ENCODE assay signal across 10 mouse cellular contexts in genomic region chr7:57386517-57387340, GRCm38 (mm10). TPM values are rescaled to one million over a fixed set of nuclear protein-coding genes. Genes with fewer than 3 reads are reported as not detected.
A peak's percentile ranks its signal among the peaks of the same experiment; 100 is the strongest.
DNase-seq lines count a peak whose midpoint lies in the region; ATAC-seq and TF ChIP-seq lines count a peak whose summit lies in the region.
"Had no signal": no experiment of that assay in that cellular context is flagged by ENCODE, and none has a peak within 500 bp of the region (broad histone marks: within the 10 kb centered on the region; RNA-seq: fewer than 3 reads in every experiment).

Gene Gabrg3, minus strand, starts transcription at chr7:57387188.

- TF ChIP-seq CTCF in lung, adult 2 months (IDR thresholded peaks at IDR 0.05; ENCODE audit: insufficient read depth, low read length): no peak

- H3K36me3 ChIP-seq in heart, embryonic 13.5 days: no peaks in the 10 kb centered on the region
- H3K36me3 ChIP-seq in midbrain, embryonic 16.5 days (ENCODE audit: control insufficient read depth, insufficient read depth, low read length): no peaks in the 10 kb centered on the region

- H3K4me2 ChIP-seq in heart, embryonic 13.5 days: peak within 1 kb of the TSS; percentile 93
- H3K4me2 ChIP-seq in midbrain, embryonic 16.5 days (ENCODE audit: low read length): peak within 1 kb of the TSS; percentile 80

- H3K9me3 ChIP-seq in heart, embryonic 13.5 days: no peaks in the 10 kb centered on the region
- H3K9me3 ChIP-seq in midbrain, embryonic 16.5 days (replicated peaks; ENCODE audit: control insufficient read depth, low read length, poor library complexity, severe bottlenecking): no peaks in the 10 kb centered on the region

- H3K9ac ChIP-seq in heart, embryonic 13.5 days: peak within 1 kb of the TSS; percentile 71
- H3K9ac ChIP-seq in midbrain, embryonic 16.5 days (ENCODE audit: low read depth, low read length): peak within 1 kb of the TSS; percentile 91

- no peak for DNase-seq in heart, adult 8-10 months (ENCODE audit: low spot score)
- peak; percentile 36 for DNase-seq in adrenal gland, postnatal 25 days
- DNase-seq in frontal cortex, adult 2 months (ENCODE audit: extremely low spot score in 1 of 2, low spot score in 1 of 2): peak in 1 of 2 experiments; percentile 42
- DNase-seq in layer of hippocampus, postnatal 10 days (ENCODE audit: low spot score in 2 of 2): peak; percentile 56 to 63
- DNase-seq in spleen, postnatal 14 days (ENCODE audit: low spot score in 2 of 2): no peak
- DNase-seq in lung, adult 2 months: no peak

- peaks cover 7% of the 10 kb centered on the region; the same call in 1 of the 2 replicates for H3K4me1 ChIP-seq in heart, embryonic 13.5 days
- peaks cover 17% of the 10 kb centered on the region; the same call in 1 of the 2 replicates for H3K4me1 ChIP-seq in midbrain, embryonic 16.5 days (ENCODE audit: control insufficient read depth, insufficient read depth, low read length)
- no peaks in the 10 kb centered on the region for H3K4me1 ChIP-seq in lung, adult 2 months (ENCODE audit: control insufficient read depth, insufficient read depth, low read length)

- WGBS in heart, embryonic 13.5 days: under 1% methylated on average over 67 of the region's 71 CpGs
- whole genome bisulfite sequencing in midbrain, embryonic 16.5 days: under 1% methylated on average over 52 of the region's 71 CpGs
- 2% methylated on average over 69 of the region's 71 CpGs for WGBS in lung, adult 2 months

- H3K27me3 ChIP-seq in heart, embryonic 13.5 days (replicated peaks): peaks cover 59% of the 10 kb centered on the region
- H3K27me3 ChIP-seq in midbrain, embryonic 16.5 days (ENCODE audit: control insufficient read depth, insufficient read depth, low read depth, low read length): no peaks in the 10 kb centered on the region

- peak within 1 kb of the TSS; percentile 62 for H3K4me3 ChIP-seq in heart, embryonic 13.5 days
- H3K4me3 ChIP-seq in midbrain, embryonic 16.5 days (ENCODE audit: low read depth, low read length): peak within 1 kb of the TSS; percentile 81
- no peak within 1 kb of the TSS for H3K4me3 ChIP-seq in lung, adult 2 months (replicated peaks; ENCODE audit: extremely low read depth, low read depth, low read length)

- H3K27ac ChIP-seq in heart, embryonic 13.5 days (replicated peaks): no peak within 1 kb of the TSS
- peak within 1 kb of the TSS; percentile 69 for H3K27ac ChIP-seq in midbrain, embryonic 16.5 days (ENCODE audit: low read length)
- H3K27ac ChIP-seq: macrophage had no signal

- no peak for TF ChIP-seq POLR2A in lung, adult 2 months (IDR thresholded peaks at IDR 0.05; ENCODE audit: borderline replicate concordance, extremely low read depth, low read depth, low read length)

- no peak for ATAC-seq in heart, embryonic 13.5 days (ENCODE audit: extremely low read depth, insufficient number of reproducible peaks, low FRiP score, low TSS enrichment)
- peak; percentile 85 for ATAC-seq in midbrain, embryonic 16.5 days
- ATAC-seq: Patski had no signal

RNA-seq across cellular contexts. Expression of gene Gabrg3, which starts in this region (rescaled TPM):
- 0.36 and 0.68 TPM in 2 replicates for polyA plus RNA-seq in heart, embryonic 13.5 days (2015; fragmentation: Nextera tagmentation; extraction: Ambion mirVana)
- under 1 TPM in 3 of 4 experiments, not detected in 1; 0.03 to 0.05 (median 0.03) TPM for total RNA-seq in heart, adult 8-10 months (2022)
- total RNA-seq in adrenal gland, postnatal 25 days (2021): 4.0 and 4.3 TPM in 2 replicates
- polyA plus RNA-seq in frontal cortex, adult 2 months (2012; rRNA removed): 10.9 and 11.6 TPM in 2 replicates
- total RNA-seq in layer of hippocampus, postnatal 10 days (2021): 10 to 100 TPM; 25.6 to 26.1 TPM
- 8.3 and 8.6 TPM in 2 replicates for polyA plus RNA-seq in midbrain, embryonic 16.5 days (2015; fragmentation: Nextera tagmentation; extraction: Ambion mirVana)
- polyA plus RNA-seq in lung, adult 2 months (2012; rRNA removed): 0.07 TPM in 1 of 2 replicates, not detected in the other
- polyA plus RNA-seq: macrophage, Patski had no signal

Comparison
In these comparisons a context has a peak if more than half of its experiments do, and no peak if none do; other contexts are left out.
1. DNase-seq: peak in adrenal gland, postnatal 25 days (single experiment) and layer of hippocampus, postnatal 10 days (2 of 2); none in heart, adult 8-10 months (single experiment), spleen, postnatal 14 days (0 of 2) and lung, adult 2 months (single experiment).